Mouse (Mus musculus): ENCODE measurements around the gene Thumpd3.

Thumpd3 gene

DNA sequence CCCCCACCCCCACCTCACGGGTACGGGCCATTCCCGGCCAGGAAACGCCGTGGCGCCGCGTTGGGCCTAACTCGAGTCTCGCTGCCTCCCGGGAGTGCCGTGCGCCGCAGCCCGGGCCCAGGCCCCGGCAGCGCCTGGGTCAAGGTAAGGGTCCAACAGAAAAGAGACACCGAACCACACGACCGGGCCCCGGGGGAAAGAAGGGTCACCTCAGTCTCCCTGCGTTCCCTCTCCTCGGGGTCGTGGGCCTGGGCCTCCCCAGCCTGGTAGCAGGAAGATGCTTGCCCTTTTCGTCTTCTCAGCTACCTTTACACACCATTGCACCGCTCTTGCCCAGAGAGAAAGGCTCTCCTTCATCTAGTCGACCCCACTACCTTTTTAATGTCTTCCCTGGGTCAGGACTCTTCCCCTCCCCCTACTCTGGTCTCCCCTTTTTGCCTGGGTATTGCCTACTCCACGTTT is 31.6 kb downstream of the Thumpd3 start:
- in situ Hi-C loops (cut with MboI; ENCODE audit: low sequenced_read_pairs), result no loop called here

DNA sequence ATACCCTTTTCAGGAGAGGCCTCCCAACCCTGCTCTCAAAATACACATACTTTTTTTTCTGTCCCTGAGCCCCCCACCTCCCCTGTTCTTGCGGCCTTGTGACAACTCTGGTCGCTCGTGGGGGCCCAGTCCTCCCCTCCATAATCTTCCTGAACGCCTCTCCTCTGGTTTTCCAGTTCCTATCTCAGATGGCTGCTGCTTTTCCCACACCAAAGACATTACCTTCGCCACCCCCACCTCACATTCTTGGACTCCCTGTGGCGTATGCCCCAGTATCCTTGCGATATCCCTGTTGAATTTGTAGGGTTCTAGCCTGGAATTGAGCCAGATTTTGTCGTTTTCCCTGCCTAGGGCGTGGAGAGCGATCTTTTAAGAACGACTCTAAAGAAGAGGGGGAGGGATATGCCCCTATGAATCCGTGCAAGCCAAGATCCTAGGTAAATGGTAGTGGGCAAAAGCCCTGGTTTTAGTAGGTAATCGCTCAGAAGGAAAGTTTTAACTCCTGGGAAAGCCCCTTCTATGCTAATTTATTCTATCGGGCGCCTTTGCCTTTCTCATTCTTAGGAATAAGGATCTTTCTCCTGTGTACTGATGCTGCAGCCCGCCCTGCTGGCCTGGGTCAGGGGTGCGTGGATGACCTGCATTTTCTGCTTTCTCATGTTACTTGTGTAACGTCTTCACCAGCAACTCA is 32.2 kb downstream of the Thumpd3 start:
- in situ Hi-C loops (cut with MboI; ENCODE audit: low sequenced_read_pairs), result no loop called here

DNA sequence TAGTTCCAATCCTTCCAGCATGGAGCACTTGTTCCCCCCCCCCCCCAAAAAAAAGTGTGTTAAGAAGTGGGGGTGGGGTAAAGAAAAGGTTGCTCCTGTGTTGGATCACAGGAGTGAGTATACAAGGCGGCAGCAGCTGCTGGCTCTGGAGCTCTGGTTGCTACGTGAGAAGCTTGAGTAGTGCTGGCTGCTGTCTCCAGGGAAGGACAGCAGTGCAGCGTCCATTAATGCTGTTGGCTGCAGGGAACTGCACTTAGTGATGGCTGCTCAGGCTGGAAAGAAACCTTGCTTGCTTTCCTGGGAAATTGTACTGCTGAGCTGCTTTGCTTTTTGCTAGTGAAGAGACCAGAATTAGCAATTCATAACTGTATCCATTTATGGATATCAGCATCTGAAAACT is 33.5 kb downstream of the Thumpd3 start:
- in situ Hi-C loops (cut with MboI; ENCODE audit: low sequenced_read_pairs), result no loop called here

DNA sequence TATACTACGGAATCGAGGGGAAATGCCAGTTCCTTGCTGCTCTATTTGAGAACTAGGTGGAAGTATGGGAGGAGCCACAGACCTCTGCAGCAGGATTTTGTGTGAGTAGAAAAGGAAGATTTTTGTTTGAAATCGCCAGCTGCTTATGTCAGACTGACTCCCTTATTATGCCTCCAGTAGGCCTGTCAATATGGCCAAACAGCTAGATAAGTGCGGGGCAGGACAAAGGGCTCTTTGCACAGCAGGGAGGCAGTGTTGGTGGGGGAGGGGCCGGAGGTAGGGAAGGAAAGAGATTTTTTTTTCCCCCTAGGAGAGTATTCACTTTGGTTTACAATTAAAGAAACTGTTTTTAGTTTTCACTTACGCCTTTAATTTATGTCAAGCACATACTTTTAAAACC is 36.2 kb downstream of the Thumpd3 start:
- in situ Hi-C loops (cut with MboI; ENCODE audit: low sequenced_read_pairs), result no loop called here

DNA sequence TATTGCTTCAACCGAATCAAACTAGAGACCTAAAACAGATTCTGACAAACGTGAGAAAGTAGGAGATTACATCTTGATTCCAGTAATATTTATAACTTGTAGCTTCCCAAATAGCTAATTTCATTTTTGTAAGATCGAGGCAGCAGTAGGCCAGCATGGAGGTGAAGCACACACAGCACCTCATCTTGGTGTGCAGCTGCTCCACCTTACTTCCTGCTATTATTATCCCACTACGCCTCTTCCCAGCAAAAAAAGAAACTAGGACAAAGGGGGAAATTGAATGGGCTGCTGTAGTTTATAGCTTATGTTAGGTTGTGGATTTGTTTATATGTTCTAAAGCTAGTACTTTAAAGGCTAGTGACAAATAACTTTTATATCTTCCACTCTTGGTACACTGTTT is 38.6 kb downstream of the Thumpd3 start:
- in situ Hi-C loops (cut with MboI; ENCODE audit: low sequenced_read_pairs), result no loop called here

DNA sequence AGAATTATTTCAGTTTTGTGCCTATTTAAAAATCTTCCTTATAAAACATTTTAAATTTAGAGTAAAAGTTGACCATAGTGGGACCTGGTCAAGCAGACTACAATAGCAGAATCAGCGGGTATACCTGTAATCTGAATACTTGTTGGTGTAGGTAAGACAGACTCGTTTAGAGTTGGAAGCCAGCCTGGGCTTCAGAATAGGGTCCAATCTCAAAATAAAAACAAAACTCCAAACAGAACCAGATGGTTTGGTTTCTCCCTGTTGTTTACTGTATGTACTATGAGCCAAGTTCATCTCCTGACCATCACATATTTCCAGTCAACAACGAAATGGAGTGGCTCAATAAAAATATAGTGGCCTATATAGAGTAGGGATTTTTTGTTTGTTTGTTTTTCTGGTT is 47.2 kb downstream of the Thumpd3 start:
- in situ Hi-C loops (cut with MboI; ENCODE audit: low sequenced_read_pairs), result no loop called here

DNA sequence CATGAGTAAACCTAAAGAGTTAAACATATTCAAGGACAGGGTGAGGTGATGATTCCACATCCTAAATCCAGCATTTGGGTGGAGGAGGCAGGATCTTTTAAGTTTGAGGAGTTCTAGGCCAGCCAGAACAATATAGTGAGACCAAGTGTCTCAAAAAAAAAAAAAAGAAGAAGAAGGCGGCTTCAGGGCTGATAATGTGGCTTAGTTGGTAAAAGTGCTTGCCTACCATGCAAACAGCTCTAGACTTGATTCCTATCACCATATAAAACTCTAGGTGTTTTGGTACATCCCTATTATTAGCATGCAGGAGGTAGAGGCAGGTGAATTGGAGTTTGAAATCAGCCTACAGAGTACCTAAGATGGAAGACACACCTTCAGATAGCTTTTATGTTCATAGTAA is 49.5 kb downstream of the Thumpd3 start:
- in situ Hi-C loops (cut with MboI; ENCODE audit: low sequenced_read_pairs), result no loop called here

DNA sequence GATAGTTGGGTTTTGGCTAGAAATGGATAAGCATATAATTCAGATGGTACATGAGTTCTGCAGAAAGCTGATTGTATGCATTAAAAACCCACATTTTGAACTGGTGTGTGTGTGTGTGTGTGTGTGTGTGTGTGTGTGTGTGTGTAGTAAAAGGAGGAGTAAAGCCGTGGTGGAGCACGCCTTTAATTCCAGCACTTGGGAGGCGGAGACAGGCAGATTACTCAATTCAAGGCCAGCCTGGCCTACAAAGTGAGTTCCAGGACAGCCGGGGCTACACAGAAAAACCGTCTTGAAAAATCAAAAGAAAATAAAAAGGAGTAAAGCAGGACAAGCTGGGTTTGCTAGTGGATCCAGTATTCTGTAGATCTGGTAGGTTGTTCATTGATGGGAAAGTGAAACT is 51.6 kb downstream of the Thumpd3 start:
- in situ Hi-C loops (cut with MboI; ENCODE audit: low sequenced_read_pairs), result no loop called here

DNA sequence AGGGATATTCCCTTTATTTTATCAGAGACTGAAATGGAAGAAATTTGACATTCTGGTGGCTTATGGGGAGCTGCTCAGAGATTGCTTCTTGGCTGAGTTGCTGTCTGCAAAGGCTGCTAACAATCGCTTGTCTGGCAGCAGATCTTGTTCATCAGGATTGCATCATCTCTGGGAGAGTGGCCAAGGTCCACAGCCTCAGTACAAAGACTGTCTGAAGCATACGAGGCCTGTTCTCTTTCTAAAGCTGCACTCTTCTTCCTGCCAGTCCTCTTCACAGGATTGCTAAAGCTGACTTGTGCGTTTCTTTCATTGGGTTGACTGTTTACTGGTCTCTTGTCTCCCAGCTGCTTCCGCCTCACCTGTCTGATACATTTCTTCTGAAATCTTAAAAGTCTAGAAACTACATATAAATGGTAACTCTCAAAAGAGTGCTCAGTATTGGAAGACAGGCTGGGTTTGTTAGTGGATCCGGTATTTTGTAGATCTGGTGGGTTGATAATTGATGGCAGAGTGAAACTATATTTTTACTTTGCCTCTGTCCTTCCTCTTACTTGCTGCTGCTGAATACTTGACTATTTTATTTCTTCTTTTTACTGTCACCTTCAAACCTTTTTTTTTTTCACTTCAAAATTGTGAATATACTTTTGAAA is 53.7 kb downstream of the Thumpd3 start:
- in situ Hi-C loops (cut with MboI; ENCODE audit: low sequenced_read_pairs), result no loop called here

DNA sequence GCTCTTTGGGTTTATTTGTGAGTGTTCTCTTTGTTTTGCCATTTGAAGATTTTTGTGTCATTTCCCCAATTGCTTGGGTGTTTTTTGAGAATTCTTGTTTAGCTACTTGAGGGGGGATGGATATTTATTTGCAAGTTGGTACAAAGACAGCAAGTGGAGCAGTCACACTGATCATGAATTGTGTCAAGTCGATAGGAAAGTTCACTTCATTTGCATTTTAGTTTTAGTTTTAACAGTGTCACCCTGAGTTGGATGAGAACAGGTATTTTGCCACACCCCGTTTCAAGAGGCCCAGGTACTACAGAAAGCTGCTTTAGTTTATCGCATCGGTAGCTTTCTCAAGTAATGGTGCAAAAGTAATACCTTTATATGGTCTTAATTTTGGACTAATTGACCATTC is 56.5 kb downstream of the Thumpd3 start:
- in situ Hi-C loops (cut with MboI; ENCODE audit: low sequenced_read_pairs), result no loop called here

DNA sequence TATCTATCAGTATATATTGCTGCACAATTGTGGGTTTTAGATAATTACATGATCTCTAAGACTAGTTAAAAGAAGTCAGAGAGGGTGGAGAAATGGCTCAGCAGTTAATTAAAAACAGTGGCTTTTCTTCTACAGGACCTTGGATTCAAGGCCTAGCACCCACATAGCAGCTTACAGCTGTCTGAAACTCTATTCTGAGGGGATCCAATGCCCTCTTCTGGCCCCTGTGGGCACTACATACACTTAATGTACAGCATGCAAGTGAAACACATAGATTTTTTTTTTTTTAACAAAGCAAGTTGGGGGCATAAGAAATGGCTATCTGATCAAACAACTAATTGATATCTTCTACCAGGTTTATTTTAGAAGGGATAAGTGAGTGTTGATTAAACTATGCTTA is 57.7 kb downstream of the Thumpd3 start:
- in situ Hi-C loops (cut with MboI; ENCODE audit: low sequenced_read_pairs), result no loop called here

DNA sequence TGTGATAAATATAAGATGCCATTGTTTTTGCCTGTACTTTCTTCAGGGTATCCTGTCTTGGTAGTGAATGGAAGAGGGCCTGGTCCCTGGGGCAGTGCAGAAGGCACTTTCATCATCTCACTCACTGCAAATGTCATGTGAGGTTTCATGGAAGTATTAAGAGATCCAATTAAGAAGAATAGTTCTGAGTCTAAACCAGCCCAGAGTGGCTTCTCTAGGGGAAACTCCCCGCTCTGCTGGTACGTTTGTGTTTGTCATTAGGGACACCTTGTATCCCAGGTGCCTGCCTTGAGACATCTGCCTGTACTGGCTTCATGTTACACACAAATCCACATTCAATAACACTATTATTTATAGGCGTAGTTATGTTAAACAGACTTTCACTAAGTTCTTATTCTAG is 63.4 kb downstream of the Thumpd3 start:
- in situ Hi-C loops (cut with MboI; ENCODE audit: low sequenced_read_pairs), result no loop called here

DNA sequence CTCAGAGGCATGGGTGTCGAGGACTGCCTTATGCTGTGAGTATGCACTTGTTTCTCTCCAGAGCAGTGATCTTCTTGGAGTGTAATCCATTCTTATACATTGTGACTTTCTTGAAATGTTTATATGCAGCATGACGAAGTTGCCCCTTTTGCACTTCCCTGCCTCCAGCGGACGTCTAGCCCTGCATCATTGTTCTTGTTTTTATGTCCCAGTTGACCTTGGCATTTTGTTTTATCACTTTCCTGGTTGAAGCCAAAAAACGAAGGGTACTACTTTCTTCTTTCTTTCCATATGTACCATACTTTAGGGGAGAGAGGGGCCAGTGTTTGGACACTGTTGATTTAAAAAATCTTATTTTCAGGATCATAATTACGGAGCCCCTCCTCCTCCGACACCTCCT is 63.9 kb downstream of the Thumpd3 start:
- in situ Hi-C loops (cut with MboI; ENCODE audit: low sequenced_read_pairs), result no loop called here
